Mouse (Mus musculus): ENCODE measurements around the gene Amdhd1.

- no peak for TF ChIP-seq CTCF (IDR thresholded peaks at IDR 0.05; ENCODE audit: extremely low read depth, insufficient read depth, low read length)
- TF ChIP-seq POLR2A (IDR thresholded peaks at IDR 0.05; ENCODE audit: extremely low read depth, insufficient read depth, low read length) = no peak
Observed at GRCm38 (mm10) chr10:93549821-93550220, 10.0 kb upstream of the Amdhd1 start.

All from cortical plate, adult 2 months (tissue).